Mouse (Mus musculus): ENCODE data around the gene Prepl.

Prepl gene

GRCm38 (mm10) chr17:85090120-85091099 is at the start of gene Prepl, which contains the start of gene Camkmt:
Gene Prepl, minus strand, starts transcription at chr17:85090241.
Gene Camkmt, plus strand, starts transcription at chr17:85090552.
- DNase-seq (ENCODE audit: low spot score), result peak; percentile 97

- no peak for DNase-seq (ENCODE audit: low spot score)
These were observed 48.4 kb upstream of the Prepl start for GRCm38 (mm10) chr17:85138393-85138792.

- DNase-seq (ENCODE audit: low spot score), result peak; percentile 65
These were observed 26.6 kb upstream of the Prepl start for GRCm38 (mm10) chr17:85116643-85117042.

DNA sequence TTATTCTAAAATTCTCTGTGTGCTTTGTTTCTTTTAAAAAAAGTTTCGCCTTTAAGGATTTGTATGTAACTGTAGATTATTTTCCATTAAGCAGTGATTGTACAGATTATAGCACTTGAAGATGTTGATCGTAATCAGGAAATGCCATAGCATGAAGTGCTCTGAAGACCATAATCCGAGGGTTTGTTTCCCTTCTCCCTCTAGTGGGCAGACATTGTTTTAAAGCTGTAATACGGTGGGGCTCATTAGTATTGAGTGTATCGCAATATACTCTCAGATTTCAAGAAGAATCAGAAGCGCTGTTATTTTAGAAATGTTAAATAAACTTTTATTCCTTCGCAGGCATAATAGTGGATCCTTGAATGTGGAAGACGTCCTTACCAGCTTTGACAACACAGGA is 23.4 kb upstream of the Prepl start:
- DNase-seq (ENCODE audit: low spot score), result no peak

DNA sequence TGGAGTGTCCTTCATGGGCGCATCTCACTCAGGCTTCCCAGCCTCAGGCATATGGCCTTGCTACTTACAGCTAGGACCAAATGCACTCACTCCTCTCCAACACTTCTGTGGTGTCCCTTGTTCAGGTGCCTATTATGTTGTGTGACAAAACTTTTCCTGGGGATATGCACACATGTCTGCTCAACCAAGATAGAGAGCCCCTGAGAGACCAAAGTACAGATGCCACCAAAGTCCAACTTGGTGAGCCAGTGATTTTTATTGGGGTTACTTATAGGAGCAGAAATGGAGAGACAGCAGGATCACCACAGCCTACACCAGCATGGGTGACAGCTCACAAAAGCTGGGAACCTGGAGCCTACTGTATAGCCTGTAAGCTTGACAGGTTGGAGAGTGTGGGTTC is 20.6 kb upstream of the Prepl start:
- no peak for DNase-seq (ENCODE audit: low spot score)

- DNase-seq (ENCODE audit: low spot score), result no peak
These were observed 13.3 kb upstream of the Prepl start for GRCm38 (mm10) chr17:85103310-85103709.

GRCm38 (mm10) chr17:85101751-85102150 is 11.7 kb upstream of the Prepl start:
- no peak for DNase-seq (ENCODE audit: low spot score)

DNA sequence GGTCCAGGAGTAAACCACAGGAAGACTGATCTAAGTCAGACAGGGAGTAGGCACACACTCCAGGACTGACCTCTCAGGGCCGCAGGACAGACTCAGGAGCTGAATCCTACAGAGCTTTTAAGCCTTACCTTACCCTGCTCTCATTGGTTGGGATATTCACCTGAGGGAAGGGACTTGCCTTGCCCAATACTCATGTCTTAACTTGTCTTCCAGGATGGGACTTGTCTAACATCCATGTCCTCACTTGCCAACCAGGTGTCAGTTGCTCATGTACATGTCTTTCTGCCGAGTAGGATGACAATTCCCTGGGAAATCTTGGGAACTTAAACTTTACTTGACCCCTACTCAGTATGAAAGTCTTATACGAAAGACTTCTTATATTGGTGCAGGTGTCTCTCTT is 10.2 kb upstream of the Prepl start:
- no peak for DNase-seq (ENCODE audit: low spot score)

- no peak for DNase-seq (ENCODE audit: low spot score)
These were observed 8.8 kb upstream of the Prepl start for GRCm38 (mm10) chr17:85098677-85099323.

- no peak for DNase-seq (ENCODE audit: low spot score)
These were observed 6.4 kb upstream of the Prepl start for GRCm38 (mm10) chr17:85096396-85096795.

- DNase-seq (ENCODE audit: low spot score), result no peak
These were observed 1.7 kb upstream of the Prepl start for GRCm38 (mm10) chr17:85091762-85092161.

- DNase-seq (ENCODE audit: low spot score), result no peak
These were observed 420 bp downstream of the Prepl start for GRCm38 (mm10) chr17:85089621-85090020.

GRCm38 (mm10) chr17:85089011-85089410 is 1.0 kb downstream of the Prepl start:
- DNase-seq (ENCODE audit: low spot score), result no peak

- no peak for DNase-seq (ENCODE audit: low spot score)
These were observed 1.6 kb downstream of the Prepl start for GRCm38 (mm10) chr17:85088401-85088800.

GRCm38 (mm10) chr17:85087591-85087990 is 2.5 kb downstream of the Prepl start:
- no peak for DNase-seq (ENCODE audit: low spot score)

DNA sequence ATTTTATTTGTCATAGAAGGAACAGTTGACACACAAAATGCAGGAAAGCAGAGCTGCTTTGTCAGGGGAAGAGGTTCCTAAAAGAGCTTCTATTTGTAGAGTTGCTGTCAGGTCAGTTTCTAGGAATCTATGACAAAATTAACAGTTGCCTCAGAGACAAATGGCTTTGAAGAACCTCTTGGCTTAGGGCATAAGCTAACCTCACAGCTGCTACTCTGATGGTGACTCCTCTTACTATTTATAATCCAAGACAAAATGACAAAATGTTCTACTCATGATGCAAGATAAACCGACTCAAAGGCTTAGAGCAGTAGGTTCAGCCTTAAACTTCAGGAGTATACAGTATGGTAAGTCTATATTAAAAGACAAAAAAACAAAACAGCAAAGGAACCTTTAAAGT is 3.5 kb downstream of the Prepl start:
- DNase-seq (ENCODE audit: low spot score), result no peak

DNA sequence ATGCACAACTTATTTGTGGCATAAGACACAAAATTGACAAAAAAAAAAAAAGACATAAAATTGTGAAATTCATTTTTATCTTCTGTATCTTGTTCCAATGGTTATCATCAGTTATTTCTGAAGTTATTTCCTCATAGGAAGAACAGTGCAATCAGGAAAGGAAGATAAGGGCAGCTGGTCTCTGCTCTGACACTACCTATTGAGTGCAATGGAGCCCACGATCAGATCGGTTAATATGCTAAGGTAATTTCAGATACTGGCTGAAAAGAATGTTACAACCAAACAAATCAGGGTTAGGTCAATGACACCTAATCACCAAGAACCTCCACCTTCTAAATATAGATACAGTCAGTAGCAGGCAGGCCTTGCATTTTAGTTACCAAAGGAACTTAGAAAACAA is 4.7 kb downstream of the Prepl start:
- no peak for DNase-seq (ENCODE audit: low spot score)

DNA sequence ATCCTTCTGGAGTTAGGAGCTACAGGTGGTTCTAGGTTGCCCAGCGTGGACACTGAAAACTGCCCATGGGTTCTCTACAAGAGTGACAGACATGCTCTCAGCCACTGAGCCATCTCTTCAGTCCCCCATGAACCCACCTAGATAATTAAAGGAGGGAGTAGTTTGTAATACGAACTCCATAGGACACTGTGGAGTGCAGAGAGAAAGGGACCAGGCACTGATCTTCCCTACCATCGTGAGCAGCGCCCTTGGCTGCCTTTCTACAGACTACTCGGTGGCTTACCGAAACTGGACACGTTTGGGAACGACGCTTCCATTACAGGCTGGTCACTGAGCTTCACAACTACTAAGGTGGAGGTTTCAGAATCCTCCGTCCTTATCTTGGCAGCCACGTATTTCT is 9.3 kb downstream of the Prepl start:
- DNase-seq (ENCODE audit: low spot score), result no peak

GRCm38 (mm10) chr17:85079276-85079675 is 10.8 kb downstream of the Prepl start:
- DNase-seq (ENCODE audit: low spot score), result no peak

DNA sequence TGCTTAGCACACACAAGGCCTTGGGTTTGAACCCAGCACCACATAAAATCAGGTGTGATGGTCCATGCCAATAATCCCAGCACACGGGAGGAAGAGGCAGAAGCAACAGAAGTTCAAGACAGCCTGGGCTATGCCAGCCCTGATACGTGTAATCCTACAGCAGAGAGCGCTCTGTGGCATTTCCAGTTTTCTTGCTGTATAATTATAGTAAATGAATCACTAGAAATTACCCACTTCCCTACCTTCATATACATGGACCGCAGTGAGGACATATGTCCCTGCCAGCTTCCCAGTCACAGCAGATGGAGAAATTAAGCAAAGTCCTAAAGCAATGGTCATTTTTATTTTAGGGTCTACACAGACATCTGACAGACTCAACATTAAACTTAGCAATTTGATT is 16.0 kb downstream of the Prepl start:
- DNase-seq (ENCODE audit: low spot score), result no peak

- DNase-seq (ENCODE audit: low spot score), result no peak
These were observed 16.8 kb downstream of the Prepl start for GRCm38 (mm10) chr17:85073214-85073613.

- DNase-seq (ENCODE audit: low spot score), result no peak
These were observed 17.7 kb downstream of the Prepl start for GRCm38 (mm10) chr17:85072383-85072782.

DNA sequence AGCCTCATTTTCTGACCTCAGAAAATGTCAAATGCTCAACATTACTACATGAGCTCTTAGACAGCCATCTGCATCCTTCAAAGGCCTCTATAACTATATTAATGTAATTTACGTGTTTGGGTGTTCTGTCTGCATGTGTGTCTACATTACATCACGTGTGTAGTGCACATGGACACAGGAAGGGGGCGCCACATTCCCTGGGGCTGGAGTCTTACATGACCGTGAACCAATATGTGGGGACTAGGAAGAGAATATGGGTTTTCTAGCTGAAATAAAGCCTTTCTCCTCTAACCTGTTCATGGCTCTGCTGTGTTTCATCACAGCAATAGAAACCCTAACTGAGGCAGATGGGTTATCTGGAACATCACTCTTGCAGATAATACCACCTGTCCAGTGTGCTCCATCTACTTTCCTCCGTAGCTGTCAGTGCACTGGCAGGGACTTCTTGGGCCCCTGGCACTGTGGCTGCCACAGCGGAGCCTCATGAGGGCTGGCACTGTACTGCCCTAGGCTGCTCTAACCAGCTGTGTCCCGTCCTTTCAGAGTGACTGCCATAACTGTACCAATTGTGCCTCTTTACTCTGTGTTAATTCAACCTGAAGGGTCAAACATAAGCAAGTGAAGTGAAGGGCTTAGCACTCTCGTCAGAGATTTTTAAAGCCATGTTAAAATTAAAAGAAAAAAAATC is 18.8 kb downstream of the Prepl start:
- no peak for DNase-seq (ENCODE audit: low spot score)

Measured in layer of hippocampus, adult 11-12 months (tissue).